ENCODE assay signal across 11 mouse cellular contexts in the genomic region with DNA sequence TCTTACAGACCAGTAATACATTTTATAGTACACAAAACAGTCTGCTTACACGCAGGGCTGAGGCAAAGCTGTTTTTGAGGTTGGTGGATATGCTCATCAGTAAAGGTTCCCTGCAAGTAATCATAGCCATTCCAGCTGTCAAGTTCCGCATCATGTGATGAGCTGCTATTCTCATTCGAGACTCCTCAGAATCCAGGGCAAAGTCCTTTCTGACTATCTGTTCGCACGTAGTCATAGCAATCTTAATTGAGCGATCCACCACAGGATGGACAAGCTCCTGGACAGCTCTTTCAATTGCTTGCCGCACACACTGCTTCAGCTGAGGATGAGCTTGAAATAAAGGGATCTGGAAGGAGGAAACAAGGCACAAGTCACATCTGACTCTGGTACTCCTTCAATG.
"Had no signal": no experiment of that assay in that cellular context is flagged by ENCODE, and none has a peak within 500 bp of the region (broad histone marks: within the 10 kb centered on the region; RNA-seq: fewer than 3 reads in every experiment).

No protein-coding gene starts in this region.

- H3K9ac ChIP-seq: liver, embryonic 13.5 days had no signal

- DNase-seq: layer of hippocampus, postnatal 36 days; liver, embryonic 13.5 days; lung, adult 2 months; lung, postnatal 14 days; lung, postnatal 4 days; midbrain, embryonic 14.5 days; thymus, adult 18-20 months; thymus, postnatal 36 days had no signal

- H3K27ac ChIP-seq: kidney, postnatal 0 days; left cerebral cortex, adult 2 months; liver, embryonic 13.5 days had no signal

- H3K4me1 ChIP-seq: liver, embryonic 13.5 days had no signal

- H3K27me3 ChIP-seq: liver, embryonic 13.5 days had no signal

- H3K4me2 ChIP-seq: liver, embryonic 13.5 days; midbrain, embryonic 11.5 days had no signal

- H3K4me3 ChIP-seq: left cerebral cortex, adult 2 months; liver, embryonic 13.5 days had no signal

- H3K9me3 ChIP-seq: liver, embryonic 13.5 days had no signal
